Mouse (Mus musculus): ENCODE measurements at regions not wholly inside any gene's neighbourhood (a gene's known extent, or its start where the extent isn't known, plus 50 kb on each side); places are given as distances from the start of the nearest gene placed in this dataset.

DNA sequence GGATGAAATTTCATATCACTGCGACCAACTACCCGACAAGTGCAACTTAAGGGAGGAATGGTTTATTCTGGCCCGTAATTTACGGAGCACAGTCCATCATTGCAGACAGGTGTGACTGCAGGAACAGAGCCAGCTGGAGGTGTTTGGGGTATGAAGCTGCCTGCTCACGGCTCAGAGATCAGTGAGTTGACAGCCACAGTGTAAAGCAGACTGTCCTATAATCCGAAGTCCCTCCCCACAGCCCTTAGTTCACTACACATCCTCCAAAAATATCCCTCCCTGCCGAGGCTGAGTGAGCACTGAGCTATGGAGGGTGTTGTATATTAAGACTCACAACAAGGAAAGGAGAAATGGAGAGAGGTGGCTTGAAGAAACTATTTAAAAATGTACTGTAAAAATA lies 88.0 kb upstream of the Ednrb start:
- DNase-seq, result no peak

DNA sequence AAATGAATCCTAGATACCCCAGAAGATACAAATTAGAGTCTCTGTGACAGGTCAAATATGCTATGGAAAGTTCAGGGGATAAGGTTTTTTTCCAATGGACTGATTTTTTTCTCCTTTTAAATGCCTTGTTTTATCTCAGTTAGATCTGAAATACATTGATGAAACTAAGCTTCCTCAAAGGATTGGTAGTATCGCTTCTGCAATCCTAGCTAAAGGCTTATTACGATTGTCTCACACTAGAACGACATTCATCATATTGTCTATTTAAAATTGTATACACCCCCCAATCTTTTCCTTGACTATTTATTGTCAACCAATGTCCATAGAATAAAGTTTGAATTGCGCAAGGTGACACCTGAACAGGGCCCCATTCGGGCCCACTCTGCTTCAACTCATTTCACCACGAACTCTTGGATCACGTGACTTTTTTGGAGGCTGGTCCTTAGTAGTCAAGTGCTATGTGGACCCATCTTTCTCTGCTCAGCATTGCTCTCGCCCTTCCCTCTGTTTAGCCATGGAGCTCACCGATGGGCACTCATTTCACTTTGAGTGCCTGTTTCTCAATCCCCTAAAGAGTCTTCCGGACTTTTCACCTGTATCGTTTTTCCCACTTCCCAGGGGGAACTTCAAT lies 85.6 kb upstream of the Ednrb start:
- DNase-seq, result no peak

- peak in 1 of 2 experiments; percentile 25 for DNase-seq
Observed at GRCm38 (mm10) chr14:103929155-103929729, 85.0 kb upstream of the Ednrb start.

GRCm38 (mm10) chr14:103920169-103920568 lies 76.0 kb upstream of the Ednrb start:
- DNase-seq, result peak in 1 of 2 experiments; percentile 30

DNA sequence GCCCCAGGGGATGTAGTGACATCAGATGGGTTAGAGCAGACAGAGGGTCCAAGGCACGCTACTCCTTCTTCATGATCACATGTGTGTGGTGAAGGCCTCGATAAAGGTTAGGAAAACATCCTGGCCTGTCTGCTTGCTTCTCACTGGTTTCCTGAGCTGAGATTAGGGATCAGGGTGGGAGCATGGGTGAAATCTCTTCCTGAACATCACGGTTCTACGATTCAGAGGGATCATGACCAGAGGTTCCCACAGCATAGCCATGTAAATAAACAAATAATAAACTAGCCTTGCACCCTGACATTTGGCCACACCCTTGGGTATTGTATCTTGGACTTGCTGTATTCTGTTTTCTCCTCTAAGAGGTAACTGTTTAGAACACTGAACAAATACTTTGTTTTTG lies 75.2 kb upstream of the Ednrb start:
- DNase-seq, result peak in 1 of 2 experiments; percentile 21

- no peak for DNase-seq
Observed at GRCm38 (mm10) chr14:103913453-103913852, 69.3 kb upstream of the Ednrb start.

GRCm38 (mm10) chr14:103911707-103912106 lies 67.5 kb upstream of the Ednrb start:
- no peak for DNase-seq

DNA sequence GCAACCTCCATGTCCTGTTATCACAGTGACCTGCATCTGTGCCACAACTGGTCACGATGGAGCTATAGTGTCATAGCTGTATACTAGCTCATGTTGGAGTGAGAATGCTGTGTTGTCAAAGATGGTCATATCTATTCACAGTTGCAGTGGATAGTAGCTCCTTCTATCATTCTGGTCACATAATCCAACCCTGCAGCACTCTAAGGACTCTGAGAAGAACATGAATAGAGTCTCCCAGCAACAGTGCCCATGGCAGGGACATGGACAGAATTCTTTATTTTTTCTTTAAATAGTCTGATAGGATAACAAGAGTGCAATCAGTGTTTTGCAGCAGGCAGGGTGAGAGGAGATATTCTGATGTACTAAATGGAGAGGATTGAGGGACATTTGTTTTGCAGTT lies 67.1 kb upstream of the Ednrb start:
- DNase-seq, result no peak

- DNase-seq, result no peak
Observed at GRCm38 (mm10) chr14:103906417-103907070, 62.3 kb upstream of the Ednrb start.

DNA sequence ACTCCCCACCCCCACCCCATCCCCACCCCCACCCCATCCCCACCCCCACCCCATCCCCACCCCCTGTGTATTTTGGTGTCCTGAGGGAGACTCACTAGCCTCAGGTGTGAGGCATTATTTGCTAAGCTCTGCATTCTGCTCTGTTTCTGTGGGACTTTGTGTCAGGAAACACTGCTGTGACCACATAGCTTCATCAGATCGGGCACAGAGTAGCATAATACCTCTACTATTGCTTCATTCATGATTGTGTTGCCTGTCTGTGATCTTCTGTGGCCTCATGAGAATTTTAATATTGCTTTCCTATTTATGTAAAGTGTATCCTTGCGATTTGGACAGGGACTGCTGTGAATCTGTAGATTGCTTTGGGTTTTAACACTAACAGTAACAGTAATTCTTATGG lies 56.6 kb upstream of the Ednrb start:
- DNase-seq, result no peak

DNA sequence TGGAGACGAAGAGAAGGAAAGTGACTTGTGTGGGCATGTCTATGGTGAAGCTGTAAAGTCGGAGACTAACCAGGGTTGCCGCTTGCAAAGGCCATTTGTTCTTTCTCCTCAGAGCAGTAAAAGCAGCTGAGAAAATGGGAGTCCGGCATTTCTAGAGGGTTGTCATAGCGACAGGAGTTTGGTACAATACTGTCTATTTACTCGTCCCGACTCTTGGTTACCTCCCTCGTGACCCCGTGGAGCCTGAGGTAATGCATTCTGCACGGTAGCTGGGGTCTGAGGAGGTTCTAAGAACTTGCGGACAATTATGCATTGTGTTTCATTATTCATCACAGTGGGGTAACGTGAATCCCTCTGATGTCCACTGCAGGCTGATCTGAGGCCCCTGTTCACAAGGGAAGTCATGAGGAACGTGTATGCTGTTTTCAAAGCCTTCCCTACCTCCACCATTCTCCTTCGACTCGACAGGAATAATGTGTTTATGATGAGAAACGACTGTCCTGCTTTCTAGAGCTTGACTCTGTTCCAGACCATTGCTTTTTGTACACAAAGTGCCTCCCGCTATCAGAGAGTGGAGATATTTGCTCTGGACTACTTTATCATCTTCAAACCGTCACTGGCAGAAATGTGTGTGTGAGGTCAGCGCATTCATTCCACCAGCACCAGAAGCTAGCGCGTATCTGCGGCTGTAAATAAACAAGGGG lies 55.1 kb upstream of the Ednrb start:
- peak; percentile 29 to 40 for DNase-seq

GRCm38 (mm10) chr14:103898689-103899088 lies 54.5 kb upstream of the Ednrb start:
- peak; percentile 16 to 34 for DNase-seq

DNA sequence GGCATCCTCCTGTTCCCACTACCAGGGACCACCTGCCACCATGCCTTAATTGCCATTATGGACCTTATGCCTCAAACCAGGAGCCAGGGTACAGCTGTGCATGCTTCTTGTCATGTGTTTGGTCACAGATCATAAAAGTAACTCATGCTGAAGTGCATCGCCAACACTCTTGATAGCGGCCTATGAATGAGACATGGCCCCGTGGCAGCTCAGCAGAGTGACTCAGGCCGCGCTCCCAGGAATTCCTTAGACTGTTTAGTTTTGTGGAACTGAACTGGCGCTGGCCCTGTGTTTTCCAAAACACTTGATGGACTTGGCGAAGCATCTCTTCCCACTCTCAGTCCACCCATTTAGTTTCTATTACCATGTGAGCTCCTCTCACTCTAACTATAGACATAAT lies 51.1 kb upstream of the Ednrb start:
- DNase-seq, result peak in 1 of 2 experiments; percentile 10

All from heart, adult 18-20 months (tissue).